Mouse (Mus musculus): ENCODE results near the gene H13. TPM values are rescaled to one million over a fixed set of nuclear protein-coding genes. Genes with fewer than 3 reads are reported as not detected.

Gene H13
- polyA plus RNA-seq, 1 experiment = 129 TPM

DNA sequence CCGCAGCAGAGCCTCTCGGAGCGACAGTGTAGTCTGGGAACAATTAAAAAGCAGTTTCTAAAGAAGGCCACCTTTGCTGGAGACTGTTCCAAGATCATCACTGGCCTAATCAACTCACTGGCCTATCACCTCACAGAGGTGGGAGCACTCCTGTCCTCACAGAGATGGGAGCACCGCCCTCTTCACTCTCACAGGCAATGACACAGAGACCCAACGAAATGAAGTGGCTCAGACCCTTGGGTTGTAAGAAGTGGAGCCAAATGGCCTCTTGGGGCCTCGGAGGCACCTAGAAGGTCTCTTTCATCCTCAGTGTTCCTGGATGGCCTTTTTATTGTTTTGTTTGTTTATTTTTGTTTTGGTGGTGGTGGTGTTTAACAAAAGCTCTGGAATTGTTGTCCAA lies 57.0 kb downstream of the H13 start:
- Histone ChIP-seq H3K4me1 (ENCODE audit: control insufficient read depth, insufficient read depth, low read length) (peaks cover 13% of the 10 kb centered on the region), H3K4me3 (ENCODE audit: insufficient read depth, low read depth, low read length) (no peak overlapping the region), H3K27ac (ENCODE audit: insufficient read depth, low read depth, low read length) (peak overlapping the region; percentile 73), H3K36me3 (ENCODE audit: control insufficient read depth, insufficient read depth, low read length) (no peaks in the 10 kb centered on the region), H3K27me3 (replicated peaks; ENCODE audit: control insufficient read depth, insufficient read depth, low read length) (no peaks in the 10 kb centered on the region)
- no peak for DNase-seq
- 93% methylated on average over 6 of the region's 6 CpGs for WGBS
- TF ChIP-seq CTCF (conservative IDR thresholded peaks at IDR 0.05; ENCODE audit: insufficient read depth, insufficient read length, low read depth, low read length) (no peak), POLR2A (IDR thresholded peaks at IDR 0.05; ENCODE audit: low read depth, low read length) (no peak)

DNA sequence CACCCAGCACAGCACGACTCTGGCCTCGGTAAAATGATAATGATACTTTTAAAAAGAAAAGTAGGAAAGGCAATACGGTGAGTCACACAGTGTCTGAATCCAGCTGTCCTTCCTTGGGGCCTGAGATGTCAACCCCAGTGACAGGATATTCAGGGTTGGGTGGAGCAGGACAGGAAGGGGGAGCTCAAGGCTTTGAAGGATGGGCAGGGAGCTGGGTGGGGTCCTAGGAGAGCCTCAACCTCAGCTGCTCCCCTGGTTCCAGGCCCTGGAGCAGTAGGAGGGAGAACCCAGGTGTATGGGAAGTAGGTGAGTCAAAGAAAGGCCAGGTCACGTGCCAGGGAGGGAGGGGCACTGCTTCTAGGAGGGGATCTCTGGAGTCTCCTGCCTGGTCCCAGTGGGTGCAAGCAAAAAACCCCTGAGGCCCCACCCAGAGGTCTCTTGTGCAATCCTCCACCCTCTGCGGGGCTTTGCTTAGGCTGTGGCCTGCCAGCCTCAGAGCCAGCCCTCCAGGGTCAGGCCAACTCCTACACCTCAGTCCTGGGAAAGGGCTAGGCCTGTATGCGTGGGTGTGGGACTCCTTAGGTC lies 57.6 kb downstream of the H13 start:
- Histone ChIP-seq H3K4me1 (ENCODE audit: control insufficient read depth, insufficient read depth, low read length) (peaks cover 13% of the 10 kb centered on the region), H3K27ac (ENCODE audit: insufficient read depth, low read depth, low read length) (peak overlapping the region; percentile 73), H3K27me3 (replicated peaks; ENCODE audit: control insufficient read depth, insufficient read depth, low read length) (no peaks in the 10 kb centered on the region), H3K36me3 (ENCODE audit: control insufficient read depth, insufficient read depth, low read length) (no peaks in the 10 kb centered on the region), H3K4me3 (ENCODE audit: insufficient read depth, low read depth, low read length) (no peak overlapping the region; the same call in 1 of the 2 replicates)
- DNase-seq = peak; percentile 65
- TF ChIP-seq CTCF (conservative IDR thresholded peaks at IDR 0.05; ENCODE audit: insufficient read depth, insufficient read length, low read depth, low read length) (no peak), POLR2A (IDR thresholded peaks at IDR 0.05; ENCODE audit: low read depth, low read length) (no peak)
- WGBS = 53% methylated on average over 6 of the region's 6 CpGs

- TF ChIP-seq POLR2A (IDR thresholded peaks at IDR 0.05; ENCODE audit: low read depth, low read length) (no peak), CTCF (conservative IDR thresholded peaks at IDR 0.05; ENCODE audit: insufficient read depth, insufficient read length, low read depth, low read length) (no peak)
- DNase-seq = peak; percentile 87
- Histone ChIP-seq H3K4me3 (ENCODE audit: insufficient read depth, low read depth, low read length) (0 out of 2 replicates have a peak overlapping the region, but pooled peaks have one; percentile 2), H3K27me3 (replicated peaks; ENCODE audit: control insufficient read depth, insufficient read depth, low read length) (no peaks in the 10 kb centered on the region), H3K4me1 (ENCODE audit: control insufficient read depth, insufficient read depth, low read length) (peaks cover 13% of the 10 kb centered on the region), H3K36me3 (ENCODE audit: control insufficient read depth, insufficient read depth, low read length) (no peaks in the 10 kb centered on the region), H3K27ac (ENCODE audit: insufficient read depth, low read depth, low read length) (peak overlapping the region; percentile 73)
- 75% methylated on average over 14 of the region's 14 CpGs for WGBS
Measured at GRCm38 (mm10) chr2:152727795-152728510, 58.7 kb downstream of the H13 start.

DNA sequence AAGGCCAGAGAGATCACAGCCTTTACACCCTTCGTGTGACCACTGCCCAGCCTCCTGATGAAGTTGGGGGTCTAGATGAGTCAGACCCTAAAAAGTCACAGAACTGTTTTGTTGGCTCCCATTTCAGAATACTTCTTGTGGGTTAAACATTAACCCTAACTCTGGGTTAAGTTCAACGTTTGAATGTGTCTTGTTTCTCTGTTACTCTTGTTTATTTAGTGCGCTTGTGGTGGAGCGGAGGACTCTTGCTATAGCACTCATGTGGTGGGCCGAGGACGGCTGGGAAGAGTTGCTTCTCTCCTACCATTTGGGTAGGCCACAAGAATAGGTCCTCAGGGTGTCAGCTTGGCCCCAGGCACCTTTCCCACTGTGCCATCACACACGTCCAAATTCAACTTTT lies 59.3 kb downstream of the H13 start:
- no peaks in the 10 kb centered on the region for H3K36me3 ChIP-seq (ENCODE audit: control insufficient read depth, insufficient read depth, low read length)
- H3K4me3 ChIP-seq (ENCODE audit: insufficient read depth, low read depth, low read length) = no peak overlapping the region
- H3K4me1 ChIP-seq (ENCODE audit: control insufficient read depth, insufficient read depth, low read length) = peaks cover 13% of the 10 kb centered on the region
- H3K27ac ChIP-seq (ENCODE audit: insufficient read depth, low read depth, low read length) = peak overlapping the region; percentile 62
- DNase-seq = peak; percentile 56
- WGBS = 54% methylated on average over 7 of the region's 7 CpGs
- H3K27me3 ChIP-seq (replicated peaks; ENCODE audit: control insufficient read depth, insufficient read depth, low read length) = no peaks in the 10 kb centered on the region
- no peak for TF ChIP-seq CTCF (conservative IDR thresholded peaks at IDR 0.05; ENCODE audit: insufficient read depth, insufficient read length, low read depth, low read length)
- no peak for TF ChIP-seq POLR2A (IDR thresholded peaks at IDR 0.05; ENCODE audit: low read depth, low read length)

DNA sequence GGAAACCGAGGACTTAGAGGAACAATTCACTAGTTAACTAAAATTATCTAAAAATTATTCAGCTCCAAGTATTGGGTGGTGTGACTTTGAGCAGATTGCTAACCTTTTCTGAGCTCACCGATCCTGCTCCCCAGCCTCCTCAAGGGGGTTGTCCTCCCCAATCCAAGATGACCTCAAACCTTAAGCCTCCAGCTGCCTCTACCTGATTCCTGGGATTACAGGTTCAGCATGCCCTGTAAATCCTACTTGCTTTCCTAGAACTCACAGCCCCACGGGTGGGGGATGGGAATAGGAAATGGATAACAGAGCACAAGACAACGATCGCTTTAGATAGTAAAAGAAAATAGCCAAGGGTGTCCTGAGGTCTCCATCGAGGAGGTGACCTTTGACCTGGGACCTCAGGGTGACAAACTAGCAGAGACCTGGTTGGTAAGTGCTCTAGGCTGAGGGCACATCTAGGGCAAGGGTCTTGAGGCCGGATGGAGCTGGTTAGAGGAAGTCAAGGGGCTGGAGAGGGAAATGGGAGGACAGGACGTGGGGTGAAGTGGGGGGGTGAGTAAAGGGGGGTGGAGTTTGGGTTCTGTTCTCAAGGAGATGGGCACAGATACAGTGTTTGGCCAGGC lies 59.9 kb downstream of the H13 start:
- peaks cover 13% of the 10 kb centered on the region for H3K4me1 ChIP-seq (ENCODE audit: control insufficient read depth, insufficient read depth, low read length)
- TF ChIP-seq POLR2A (IDR thresholded peaks at IDR 0.05; ENCODE audit: low read depth, low read length) (no peak), CTCF (conservative IDR thresholded peaks at IDR 0.05; ENCODE audit: insufficient read depth, insufficient read length, low read depth, low read length) (no peak)
- peak overlapping the region; percentile 62 for H3K27ac ChIP-seq (ENCODE audit: insufficient read depth, low read depth, low read length)
- WGBS = 37% methylated on average over 8 of the region's 8 CpGs
- no peaks in the 10 kb centered on the region for H3K36me3 ChIP-seq (ENCODE audit: control insufficient read depth, insufficient read depth, low read length)
- peak; percentile 91 for DNase-seq
- no peak overlapping the region for H3K4me3 ChIP-seq (ENCODE audit: insufficient read depth, low read depth, low read length)
- H3K27me3 ChIP-seq (replicated peaks; ENCODE audit: control insufficient read depth, insufficient read depth, low read length) = no peaks in the 10 kb centered on the region

DNA sequence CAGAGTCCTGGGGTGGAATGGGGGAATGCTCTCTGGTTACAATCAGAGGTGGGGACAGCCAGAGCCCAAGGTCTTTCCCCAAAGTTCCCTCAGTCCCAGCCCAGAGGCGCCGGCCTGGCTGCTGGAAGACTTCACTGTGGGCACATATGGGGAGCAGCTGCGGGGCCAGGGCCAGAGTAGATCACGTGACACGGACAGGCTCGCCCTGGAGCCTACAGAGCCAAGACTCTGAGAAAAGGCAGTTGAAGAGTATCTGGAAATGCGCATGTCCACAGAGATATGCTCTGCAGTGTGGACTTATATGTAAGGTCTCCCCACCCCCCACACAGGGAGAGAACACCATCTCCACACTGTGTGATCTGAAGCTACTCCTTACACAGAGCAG lies 60.4 kb downstream of the H13 start:
- Histone ChIP-seq H3K4me1 (ENCODE audit: control insufficient read depth, insufficient read depth, low read length) (peaks cover 16% of the 10 kb centered on the region), H3K4me3 (ENCODE audit: insufficient read depth, low read depth, low read length) (no peak overlapping the region), H3K27ac (ENCODE audit: insufficient read depth, low read depth, low read length) (peak overlapping the region; percentile 25), H3K27me3 (replicated peaks; ENCODE audit: control insufficient read depth, insufficient read depth, low read length) (no peaks in the 10 kb centered on the region), H3K36me3 (ENCODE audit: control insufficient read depth, insufficient read depth, low read length) (no peaks in the 10 kb centered on the region)
- 43% methylated on average over 7 of the region's 7 CpGs for WGBS
- peak; percentile 71 for DNase-seq
- no peak for TF ChIP-seq CTCF (conservative IDR thresholded peaks at IDR 0.05; ENCODE audit: insufficient read depth, insufficient read length, low read depth, low read length)
- no peak for TF ChIP-seq POLR2A (IDR thresholded peaks at IDR 0.05; ENCODE audit: low read depth, low read length)

- Histone ChIP-seq H3K4me3 (ENCODE audit: insufficient read depth, low read depth, low read length) (no peak overlapping the region), H3K36me3 (ENCODE audit: control insufficient read depth, insufficient read depth, low read length) (no peaks in the 10 kb centered on the region), H3K4me1 (ENCODE audit: control insufficient read depth, insufficient read depth, low read length) (peaks cover 21% of the 10 kb centered on the region), H3K27me3 (replicated peaks; ENCODE audit: control insufficient read depth, insufficient read depth, low read length) (no peaks in the 10 kb centered on the region), H3K27ac (ENCODE audit: insufficient read depth, low read depth, low read length) (no peak overlapping the region)
- TF ChIP-seq POLR2A (IDR thresholded peaks at IDR 0.05; ENCODE audit: low read depth, low read length) = no peak
- no peak for TF ChIP-seq CTCF (conservative IDR thresholded peaks at IDR 0.05; ENCODE audit: insufficient read depth, insufficient read length, low read depth, low read length)
- 73% methylated on average over 2 of the region's 2 CpGs for WGBS
- DNase-seq = peak; percentile 50
Measured at GRCm38 (mm10) chr2:152733201-152733600, 63.9 kb downstream of the H13 start.
